Mouse (Mus musculus): ENCODE results near the gene Col18a1. TPM values are rescaled to one million over a fixed set of nuclear protein-coding genes. Genes with fewer than 3 reads are reported as not detected.

Col18a1 gene
- polyA plus RNA-seq, 1 experiment from 2014 or later, result 104 TPM

GRCm38 (mm10) chr10:77004936-77005335 is 161.4 kb downstream of the Col18a1 start:
- WGBS (ENCODE audit: insufficient replicate concordance), result 41% methylated on average over 7 of the region's 7 CpGs
- H3K9me3 ChIP-seq (replicated peaks; ENCODE audit: control insufficient read depth, low read length), result no peaks in the 10 kb centered on the region
- no peak for ATAC-seq (ENCODE audit: low read depth)

More at GRCm38 (mm10) chr10:77004936-77005335, 161.4 kb downstream of the Col18a1 start:
- H3K4me1 ChIP-seq (ENCODE audit: control insufficient read depth, low read depth, low read length), result peaks cover 4% of the 10 kb centered on the region; the same call in 1 of the 2 replicates
- no peak overlapping the region for H3K4me2 ChIP-seq (ENCODE audit: low read depth, low read length)
- H3K9ac ChIP-seq (ENCODE audit: low read depth, low read length), result no peak overlapping the region
- no peaks in the 10 kb centered on the region for H3K27me3 ChIP-seq (ENCODE audit: control insufficient read depth, insufficient read depth, low read depth, low read length)
- H3K27ac ChIP-seq (ENCODE audit: low read length), result no peak overlapping the region
- H3K4me3 ChIP-seq (ENCODE audit: low read depth, low read length), result no peak overlapping the region
- no peaks in the 10 kb centered on the region for H3K36me3 ChIP-seq (ENCODE audit: control insufficient read depth, insufficient read depth)

Other genes with a start within 250 kb of the Col18a1 start
- gene Pcbp3, start 204.7 kb downstream of the Col18a1 start, polyA plus RNA-seq (2015; fragmentation: Nextera tagmentation; extraction: Ambion mirVana), result 3.8 and 4.6 TPM in 2 replicates
- gene Slc19a1, start 134.3 kb downstream of the Col18a1 start, polyA plus RNA-seq (2015; fragmentation: Nextera tagmentation; extraction: Ambion mirVana), result 12.4 and 12.6 TPM in 2 replicates
- 24.9 and 25.2 TPM in 2 replicates for gene Pofut2, start 92.7 kb upstream of the Col18a1 start, polyA plus RNA-seq (2015; fragmentation: Nextera tagmentation; extraction: Ambion mirVana)